Mouse (Mus musculus) MEL (cell line): Measurements from ENCODE around the gene Clpb.

Experiments used
- CTCF ChIP-seq, 3 experiments: IDR thresholded peaks in 2 of 3; conservative IDR thresholded peaks in 1 of 3; 2 replicates each; pipeline ENCODE4 v1.5.1; 2011 to 2012; ENCODE audit warnings: low read length in 3 of 3, low read depth in 2 of 3, mild to moderate bottlenecking in 2 of 3, improper control_type of control experiment in 1 of 3, inconsistent platforms in 1 of 3, mixed read lengths in 1 of 3, moderate library complexity in 1 of 3; ENCODE audit not compliant: control insufficient read depth in 1 of 3, insufficient read depth in 1 of 3, poor library complexity in 1 of 3, severe bottlenecking in 1 of 3
- HCFC1 ChIP-seq: IDR thresholded peaks from 2 replicates; pipeline ENCODE4 v1.6.1; 2012; ENCODE audit warnings: low read depth, mild to moderate bottlenecking, inconsistent platforms, low read length, improper control_type of control experiment, moderate library complexity
- POLR2A ChIP-seq, 2 experiments: IDR thresholded peaks; 2 replicates each; pipeline ENCODE4 v1.6.1; 2011 to 2012; ENCODE audit warnings: low read length in 2 of 2, mild to moderate bottlenecking in 2 of 2, control low read depth in 1 of 2, improper control_type of control experiment in 1 of 2, low read depth in 1 of 2, moderate library complexity in 1 of 2; ENCODE audit not compliant: control insufficient read depth in 1 of 2, insufficient read depth in 1 of 2, poor library complexity in 1 of 2

- TF ChIP-seq HCFC1: no peak
- no peak for TF ChIP-seq POLR2A (IDR thresholded peaks at IDR 0.05; ENCODE audit: control insufficient read depth in 1 of 2, insufficient read depth in 1 of 2, low read depth in 1 of 2, low read length in 2 of 2, poor library complexity in 1 of 2)
- peak; percentile 21 to 57 (median 54); a peak in 5 of 6 replicates for TF ChIP-seq CTCF (IDR thresholded peaks at IDR 0.05 in 2 of 3, conservative IDR thresholded peaks at IDR 0.05 in 1 of 3; ENCODE audit: control insufficient read depth in 1 of 3, insufficient read depth in 1 of 3, low read depth in 2 of 3, low read length in 3 of 3, poor library complexity in 1 of 3, severe bottlenecking in 1 of 3)
These were observed 3.1 kb downstream of the Clpb start for GRCm38 (mm10) chr7:101666581-101666980.
